Mouse (Mus musculus): ENCODE data around the gene Ifnb1. TPM values are rescaled to one million over a fixed set of nuclear protein-coding genes. Genes with fewer than 3 reads are reported as not detected.

Gene Ifnb1
- polyA plus RNA-seq (2015; fragmentation: Nextera tagmentation; extraction: Ambion mirVana): not detected in 2 replicates

DNA sequence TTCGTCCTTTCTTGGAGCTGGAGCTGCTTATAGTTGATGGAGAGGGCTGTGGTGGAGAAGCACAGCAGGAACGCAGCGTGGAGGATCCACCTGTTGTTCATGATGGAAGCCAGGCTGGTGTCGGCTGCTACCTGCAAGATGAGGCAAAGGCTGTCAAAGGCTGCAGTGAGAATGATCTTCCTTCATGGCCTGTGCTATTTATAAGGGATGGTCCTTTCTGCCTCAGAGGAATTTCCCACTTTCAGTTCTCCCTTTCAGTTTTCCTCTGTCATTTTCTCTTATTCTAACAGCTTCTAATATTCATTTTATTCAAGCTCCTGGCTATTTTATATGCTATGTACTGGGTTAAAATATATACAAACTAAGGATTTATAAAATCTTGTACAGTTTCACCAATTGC lies at the start of gene Ifnb1:
Ifnb1 (minus strand) TSS at position 101 of the 400 bp plus-strand sequence.

DNA sequence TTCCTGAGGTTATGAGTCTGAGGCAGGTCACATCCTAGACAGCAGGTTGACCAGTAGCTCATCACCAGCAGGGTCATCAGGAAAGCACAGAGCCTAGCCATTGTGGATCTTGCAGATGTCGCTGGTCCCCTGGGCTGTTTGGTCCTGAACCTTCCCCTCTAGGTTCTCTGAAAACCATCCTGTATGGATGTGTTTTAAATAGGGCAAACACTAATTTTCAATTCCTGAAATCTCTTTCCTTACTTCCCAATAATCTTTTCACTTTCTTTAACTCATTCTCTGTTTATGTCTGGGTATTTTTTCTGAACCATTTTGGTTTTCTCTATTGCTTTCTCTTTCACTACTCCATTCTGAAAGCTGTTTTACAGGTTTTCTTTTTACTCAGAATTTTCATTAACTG lies 49.1 kb upstream of the Ifnb1 start, which contains the start of gene Ifna14:
Ifna14 (minus strand) TSS at position 101 of the 400 bp plus-strand sequence.

DNA sequence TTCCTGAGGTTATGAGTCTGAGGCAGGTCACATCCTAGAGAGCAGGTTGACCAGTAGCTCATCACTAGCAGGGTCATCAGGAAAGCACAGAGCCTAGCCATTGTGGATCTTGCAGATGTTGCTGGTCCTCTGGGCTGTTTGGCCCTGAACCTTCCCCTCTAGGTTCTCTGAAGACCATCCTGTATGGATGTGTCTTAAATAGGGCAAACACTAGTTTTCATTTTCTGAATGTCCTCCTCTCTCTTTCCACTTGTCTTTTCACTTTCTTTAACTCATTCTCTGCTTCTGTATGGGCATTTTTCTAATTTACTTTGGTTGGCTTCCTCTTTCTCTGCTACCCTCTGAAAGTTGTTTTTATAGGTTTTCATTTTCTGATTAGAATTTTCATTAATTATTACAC lies 35.6 kb upstream of the Ifnb1 start, which contains the start of gene Ifna15:
Ifna15 (minus strand) TSS at position 101 of the 400 bp plus-strand sequence.

Other genes starting within 250 kb of the Ifnb1 start
- 5.3 and 6.9 TPM in 2 replicates for gene Hacd4, start 83.8 kb downstream of the Ifnb1 start, polyA plus RNA-seq (2015; fragmentation: Nextera tagmentation; extraction: Ambion mirVana)
- not detected in 2 replicates for gene Ifna15, start 35.5 kb upstream of the Ifnb1 start, polyA plus RNA-seq (2015; fragmentation: Nextera tagmentation; extraction: Ambion mirVana)
- not detected in 2 replicates for gene Ifna14, start 49.0 kb upstream of the Ifnb1 start, polyA plus RNA-seq (2015; fragmentation: Nextera tagmentation; extraction: Ambion mirVana)
- gene Ifna9, start 69.6 kb upstream of the Ifnb1 start, polyA plus RNA-seq (2015; fragmentation: Nextera tagmentation; extraction: Ambion mirVana): not detected in 2 replicates
- gene Ifna12, start 80.6 kb upstream of the Ifnb1 start, polyA plus RNA-seq (2015; fragmentation: Nextera tagmentation; extraction: Ambion mirVana): not detected in 2 replicates
- gene C87499, start 111.6 kb upstream of the Ifnb1 start, polyA plus RNA-seq (2015; fragmentation: Nextera tagmentation; extraction: Ambion mirVana): not detected in 2 replicates
- gene Ifna13, start 121.7 kb upstream of the Ifnb1 start, polyA plus RNA-seq (2015; fragmentation: Nextera tagmentation; extraction: Ambion mirVana): not detected in 2 replicates
- not detected in 2 replicates for gene Ifna16, start 154.2 kb upstream of the Ifnb1 start, polyA plus RNA-seq (2015; fragmentation: Nextera tagmentation; extraction: Ambion mirVana)
- not detected in 2 replicates for gene Ifna2, start 161.1 kb upstream of the Ifnb1 start, polyA plus RNA-seq (2015; fragmentation: Nextera tagmentation; extraction: Ambion mirVana)
- gene Ifnab, start 168.6 kb upstream of the Ifnb1 start, polyA plus RNA-seq (2015; fragmentation: Nextera tagmentation; extraction: Ambion mirVana): not detected in 2 replicates
- gene Gm26566, start 199.0 kb upstream of the Ifnb1 start, polyA plus RNA-seq (2015; fragmentation: Nextera tagmentation; extraction: Ambion mirVana): 0.15 and 1.1 TPM in 2 replicates
- 68.0 and 72.4 TPM in 2 replicates for gene Klhl9, start 199.7 kb upstream of the Ifnb1 start, polyA plus RNA-seq (2015; fragmentation: Nextera tagmentation; extraction: Ambion mirVana)
- gene Gm13271, start 232.1 kb upstream of the Ifnb1 start, polyA plus RNA-seq (2015; fragmentation: Nextera tagmentation; extraction: Ambion mirVana): not detected in 2 replicates
- gene Gm13283, start 237.3 kb upstream of the Ifnb1 start, polyA plus RNA-seq (2015; fragmentation: Nextera tagmentation; extraction: Ambion mirVana): not detected in 2 replicates